Mouse (Mus musculus) heart, postnatal 25 days (tissue): Measurements from ENCODE around the gene Gins2. TPM values are rescaled to one million over a fixed set of nuclear protein-coding genes. Genes with fewer than 3 reads are reported as not detected.

Experiments used
- DNase-seq: peaks from one replicate; pipeline ENCODE4 v3.0.0; 2022; ENCODE audit warnings: low spot score
- intact Hi-C: fragments of 180-260 bp; cut with DNase I; formaldehyde crosslinking; loops from one replicate; pipeline ENCODE4 v1.15.1; 2025
- total RNA-seq, 2 experiments: library from RNA; stranded (reverse); gene quantifications; 2 replicates each; pipeline ENCODE4 v1.2.3; 2021

Gins2 gene
- 1 to 10 TPM; 1.2 to 1.5 TPM for total RNA-seq

- intact Hi-C loops = no loop called here
- peak; percentile 100 for DNase-seq
These were observed at the start of gene Gins2 for GRCm38 (mm10) chr8:120588908-120589771. Gene Gins2, minus strand, starts transcription at chr8:120589304.

- intact Hi-C loops = no loop called here
- DNase-seq = no peak
These were observed 45.3 kb upstream of the Gins2 start for GRCm38 (mm10) chr8:120634329-120634839.

- intact Hi-C loops = no loop called here
- no peak for DNase-seq
These were observed 44.7 kb upstream of the Gins2 start for GRCm38 (mm10) chr8:120633665-120634271.

DNA sequence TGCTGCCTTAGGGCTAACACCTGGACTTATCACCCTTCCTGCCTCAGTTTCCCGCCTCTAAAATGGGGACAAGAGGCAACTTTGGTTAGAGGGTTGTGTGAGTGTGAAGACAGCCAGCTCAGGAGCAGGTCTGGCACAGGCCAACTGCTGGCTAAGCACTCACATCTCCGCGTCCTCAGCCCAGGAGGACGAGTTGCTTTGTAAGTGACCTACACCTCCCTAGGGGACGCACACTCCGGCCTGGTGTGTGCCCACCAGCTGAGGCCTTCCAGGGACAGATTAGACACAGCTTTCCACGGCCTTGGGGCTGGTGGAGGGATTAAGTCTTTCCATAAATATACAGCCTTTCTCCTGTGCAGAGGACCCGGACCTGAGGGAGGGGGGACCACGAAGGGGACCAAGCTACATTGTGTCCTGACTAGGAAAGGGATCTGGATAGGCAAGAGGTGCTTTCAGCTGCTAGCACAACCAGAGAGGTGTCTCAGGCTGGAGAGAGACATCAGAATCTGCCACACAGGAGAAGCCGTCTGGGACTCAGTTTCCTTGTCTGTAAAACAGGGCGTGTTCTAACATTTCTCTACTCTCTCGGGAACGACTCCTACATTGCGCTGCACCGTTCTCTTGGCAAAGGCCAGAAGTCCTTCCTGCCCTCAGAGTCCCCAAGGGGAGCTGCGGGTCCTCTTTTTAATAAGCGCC lies 44.0 kb upstream of the Gins2 start:
- intact Hi-C loops = no loop called here
- no peak for DNase-seq

DNA sequence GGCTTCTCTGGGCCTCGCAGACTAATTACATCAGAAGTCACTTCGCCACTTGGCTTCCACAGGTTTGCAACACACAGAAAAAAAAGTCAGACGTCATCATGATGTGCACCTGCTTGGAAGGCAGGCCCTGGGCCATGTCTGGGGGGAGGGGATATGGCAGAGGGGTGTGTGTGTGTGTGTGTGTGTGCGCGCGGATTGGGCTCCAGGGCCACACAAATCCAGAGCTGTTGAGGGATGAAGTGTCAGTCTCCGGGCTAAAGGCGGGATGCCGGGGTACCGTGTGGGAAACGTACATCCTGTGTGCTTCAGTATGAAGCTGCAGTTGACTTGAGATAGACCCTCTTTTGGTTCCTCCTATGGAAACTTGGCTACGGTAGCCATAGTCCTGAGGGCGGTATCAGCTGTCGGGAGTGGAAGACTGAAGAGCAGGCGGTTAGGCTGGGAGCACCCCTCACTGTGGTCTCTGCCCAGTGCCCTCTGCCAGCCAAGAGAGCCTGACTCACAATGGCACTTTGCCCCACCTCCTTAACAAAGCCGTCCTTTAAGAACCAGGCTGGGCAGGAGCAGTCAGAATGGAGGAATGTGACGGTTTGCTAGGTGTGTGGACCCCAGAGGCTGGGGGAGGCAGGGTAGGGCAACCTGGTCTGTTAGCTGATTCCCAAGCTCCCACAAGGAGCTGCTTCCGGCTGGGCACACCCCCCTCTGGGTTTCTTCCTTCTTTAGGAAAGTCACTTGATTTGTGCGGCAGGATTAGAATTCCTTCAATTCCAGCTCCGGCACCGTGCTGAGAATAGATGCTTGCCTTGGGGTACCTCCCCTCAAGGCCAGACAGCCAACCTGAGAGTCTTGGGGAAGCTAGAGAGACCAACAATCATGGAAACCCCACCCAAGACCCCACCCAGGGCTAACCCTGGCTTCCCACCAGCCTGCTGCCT lies 42.6 kb upstream of the Gins2 start:
- DNase-seq = no peak
- intact Hi-C loops = no loop called here

GRCm38 (mm10) chr8:120630848-120631247 lies 41.7 kb upstream of the Gins2 start:
- intact Hi-C loops = no loop called here
- DNase-seq = no peak

- intact Hi-C loops = no loop called here
- DNase-seq = no peak
These were observed 40.9 kb upstream of the Gins2 start for GRCm38 (mm10) chr8:120630031-120630430.

DNA sequence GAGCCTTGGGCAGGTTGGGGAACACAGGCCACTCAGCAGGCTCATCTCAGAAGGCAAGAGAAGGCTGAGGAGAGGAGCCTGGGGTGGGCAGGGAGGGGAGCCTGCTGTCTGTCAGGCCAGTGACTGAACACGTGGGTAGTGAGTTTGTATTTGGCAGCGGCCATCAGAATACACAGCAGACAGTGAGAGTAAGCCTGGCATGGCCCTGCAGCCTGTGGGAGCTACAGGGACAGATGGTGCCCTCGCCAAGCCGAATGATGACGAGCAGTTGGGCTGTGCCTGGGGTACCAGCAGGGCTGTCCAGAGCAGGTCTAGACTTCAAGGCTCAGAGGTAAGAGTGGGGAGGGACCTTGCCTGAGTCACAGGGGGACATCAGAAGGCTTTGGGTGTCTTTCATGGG lies 38.2 kb upstream of the Gins2 start:
- intact Hi-C loops = no loop called here
- no peak for DNase-seq

GRCm38 (mm10) chr8:120626461-120626860 lies 37.4 kb upstream of the Gins2 start:
- no peak for DNase-seq
- intact Hi-C loops = no loop called here

- DNase-seq = no peak
- intact Hi-C loops = no loop called here
These were observed 34.5 kb upstream of the Gins2 start for GRCm38 (mm10) chr8:120623608-120624007.

DNA sequence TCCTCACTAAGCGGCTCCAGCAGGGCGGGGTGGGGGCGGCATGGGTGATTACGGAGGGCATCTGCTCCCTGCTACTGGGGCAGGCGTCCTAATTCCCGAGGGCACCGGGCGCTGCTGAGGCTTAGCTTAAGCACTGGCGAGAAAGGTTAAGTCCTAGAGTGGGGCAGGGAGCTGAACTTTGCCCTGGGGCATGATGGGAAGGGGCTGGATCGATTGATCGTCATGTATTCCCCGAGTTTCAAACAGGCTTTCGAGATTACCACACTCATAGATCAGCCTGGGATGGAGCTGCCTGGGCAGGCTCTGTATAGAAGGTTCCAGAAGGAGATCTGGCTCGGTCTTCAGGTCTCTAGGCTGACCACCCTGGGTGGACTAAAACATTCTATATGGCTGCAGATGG lies 33.1 kb upstream of the Gins2 start:
- no peak for DNase-seq
- intact Hi-C loops = no loop called here

GRCm38 (mm10) chr8:120620441-120620840 lies 31.3 kb upstream of the Gins2 start:
- no peak for DNase-seq
- intact Hi-C loops = no loop called here

GRCm38 (mm10) chr8:120619235-120620180 lies 30.4 kb upstream of the Gins2 start:
- DNase-seq = no peak

GRCm38 (mm10) chr8:120618110-120618509 lies 29.0 kb upstream of the Gins2 start:
- DNase-seq = no peak
- intact Hi-C loops = loop anchor here (1.0 kb wide), 1 partner anchor 27 kb away; no protein-coding TSS in a partner anchor

More at GRCm38 (mm10) chr8:120619235-120620180, 30.4 kb upstream of the Gins2 start:
- intact Hi-C loops = no loop called here

GRCm38 (mm10) chr8:120616663-120617626 lies 27.8 kb upstream of the Gins2 start:
- intact Hi-C loops = no loop called here
- no peak for DNase-seq

- DNase-seq = no peak
- intact Hi-C loops = no loop called here
These were observed 25.4 kb upstream of the Gins2 start for GRCm38 (mm10) chr8:120614491-120614890.

DNA sequence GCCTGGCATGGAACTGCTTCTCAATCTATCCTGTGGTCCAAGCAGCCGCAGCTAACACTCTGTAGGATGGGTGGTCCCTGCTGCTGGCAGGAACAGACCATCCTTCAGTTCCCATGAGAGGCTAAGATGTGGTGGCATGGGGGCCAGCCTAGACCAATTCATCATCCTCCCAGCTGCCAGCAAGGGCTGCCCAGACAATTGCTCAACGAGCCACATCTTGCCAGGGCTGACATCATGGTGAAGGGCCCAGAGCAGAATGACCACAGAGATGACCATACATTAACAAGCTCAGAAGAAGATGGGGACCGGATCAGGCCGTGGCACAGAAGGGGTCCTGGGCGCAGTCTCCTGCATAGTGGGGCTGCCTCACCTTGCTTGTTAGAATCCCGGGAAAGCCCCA lies 21.7 kb upstream of the Gins2 start:
- no peak for DNase-seq
- intact Hi-C loops = no loop called here
